Mouse (Mus musculus): ENCODE results near the gene Mybl2. TPM values are rescaled to one million over a fixed set of nuclear protein-coding genes. Genes with fewer than 3 reads are reported as not detected.

Gene Mybl2
- polyA plus RNA-seq, 1 experiment from 2014 or later = 37.8 TPM

- 56% methylated on average over 3 of the region's 3 CpGs for WGBS (ENCODE audit: insufficient replicate concordance)
- no peaks in the 10 kb centered on the region for H3K27me3 ChIP-seq (ENCODE audit: control insufficient read depth, insufficient read depth, low read depth, low read length)
- no peaks in the 10 kb centered on the region for H3K4me1 ChIP-seq (ENCODE audit: control insufficient read depth, low read depth, low read length)
- no peak overlapping the region for H3K4me2 ChIP-seq (ENCODE audit: low read depth, low read length)
- no peak overlapping the region; the same call in 1 of the 2 replicates for H3K27ac ChIP-seq (ENCODE audit: low read length)
- ATAC-seq (ENCODE audit: low read depth) = peak; percentile 74
- H3K9me3 ChIP-seq (replicated peaks; ENCODE audit: control insufficient read depth, low read length) = no peaks in the 10 kb centered on the region
- no peaks in the 10 kb centered on the region for H3K36me3 ChIP-seq (ENCODE audit: control insufficient read depth, insufficient read depth)
- no peak overlapping the region for H3K4me3 ChIP-seq (ENCODE audit: low read depth, low read length)
- H3K9ac ChIP-seq (ENCODE audit: low read depth, low read length) = no peak overlapping the region
Observed at GRCm38 (mm10) chr2:163095784-163096183, 41.3 kb downstream of the Mybl2 start.

- Histone ChIP-seq H3K9me3 (replicated peaks; ENCODE audit: control insufficient read depth, low read length) (no peaks in the 10 kb centered on the region), H3K4me1 (ENCODE audit: control insufficient read depth, low read depth, low read length) (no peaks in the 10 kb centered on the region; the same call in 1 of the 2 replicates), H3K27ac (ENCODE audit: low read length) (no peak overlapping the region), H3K4me3 (ENCODE audit: low read depth, low read length) (no peak overlapping the region), H3K27me3 (ENCODE audit: control insufficient read depth, insufficient read depth, low read depth, low read length) (no peaks in the 10 kb centered on the region), H3K9ac (ENCODE audit: low read depth, low read length) (no peak overlapping the region), H3K36me3 (ENCODE audit: control insufficient read depth, insufficient read depth) (no peaks in the 10 kb centered on the region), H3K4me2 (ENCODE audit: low read depth, low read length) (no peak overlapping the region)
- no peak for ATAC-seq (ENCODE audit: low read depth)
- WGBS (ENCODE audit: insufficient replicate concordance) = 22% methylated on average over 8 of the region's 8 CpGs
Observed at GRCm38 (mm10) chr2:163099919-163100318, 45.4 kb downstream of the Mybl2 start.

GRCm38 (mm10) chr2:163100551-163100950 lies 46.1 kb downstream of the Mybl2 start:
- Histone ChIP-seq H3K9ac (ENCODE audit: low read depth, low read length) (no peak overlapping the region), H3K27ac (ENCODE audit: low read length) (no peak overlapping the region), H3K4me2 (ENCODE audit: low read depth, low read length) (no peak overlapping the region), H3K36me3 (ENCODE audit: control insufficient read depth, insufficient read depth) (no peaks in the 10 kb centered on the region), H3K9me3 (replicated peaks; ENCODE audit: control insufficient read depth, low read length) (no peaks in the 10 kb centered on the region), H3K4me3 (ENCODE audit: low read depth, low read length) (no peak overlapping the region), H3K4me1 (ENCODE audit: control insufficient read depth, low read depth, low read length) (no peaks in the 10 kb centered on the region; the same call in 1 of the 2 replicates), H3K27me3 (ENCODE audit: control insufficient read depth, insufficient read depth, low read depth, low read length) (no peaks in the 10 kb centered on the region)
- 31% methylated on average over 5 of the region's 5 CpGs for WGBS (ENCODE audit: insufficient replicate concordance)
- no peak for ATAC-seq (ENCODE audit: low read depth)

- Histone ChIP-seq H3K4me1 (ENCODE audit: control insufficient read depth, low read depth, low read length) (no peaks in the 10 kb centered on the region; the same call in 1 of the 2 replicates), H3K27me3 (ENCODE audit: control insufficient read depth, insufficient read depth, low read depth, low read length) (no peaks in the 10 kb centered on the region), H3K4me3 (ENCODE audit: low read depth, low read length) (no peak overlapping the region), H3K4me2 (ENCODE audit: low read depth, low read length) (no peak overlapping the region), H3K36me3 (ENCODE audit: control insufficient read depth, insufficient read depth) (no peaks in the 10 kb centered on the region), H3K27ac (ENCODE audit: low read length) (no peak overlapping the region), H3K9ac (ENCODE audit: low read depth, low read length) (no peak overlapping the region), H3K9me3 (replicated peaks; ENCODE audit: control insufficient read depth, low read length) (no peaks in the 10 kb centered on the region)
- 9% methylated on average over 10 of the region's 10 CpGs for whole genome bisulfite sequencing (ENCODE audit: insufficient replicate concordance)
- no peak for ATAC-seq (ENCODE audit: low read depth)
Observed at GRCm38 (mm10) chr2:163101646-163102203, 47.2 kb downstream of the Mybl2 start.

- no peaks in the 10 kb centered on the region; the same call in 1 of the 2 replicates for H3K4me1 ChIP-seq (ENCODE audit: control insufficient read depth, low read depth, low read length)
- no peaks in the 10 kb centered on the region for H3K36me3 ChIP-seq (ENCODE audit: control insufficient read depth, insufficient read depth)
- H3K9me3 ChIP-seq (replicated peaks; ENCODE audit: control insufficient read depth, low read length) = no peaks in the 10 kb centered on the region
- no peak for ATAC-seq (ENCODE audit: low read depth)
- WGBS (ENCODE audit: insufficient replicate concordance) = 58% methylated on average over 7 of the region's 7 CpGs
- no peak overlapping the region for H3K27ac ChIP-seq (ENCODE audit: low read length)
- H3K4me3 ChIP-seq (ENCODE audit: low read depth, low read length) = no peak overlapping the region
- no peak overlapping the region for H3K4me2 ChIP-seq (ENCODE audit: low read depth, low read length)
- H3K9ac ChIP-seq (ENCODE audit: low read depth, low read length) = no peak overlapping the region
- no peaks in the 10 kb centered on the region for H3K27me3 ChIP-seq (ENCODE audit: control insufficient read depth, insufficient read depth, low read depth, low read length)
Observed at GRCm38 (mm10) chr2:163102216-163102615, 47.7 kb downstream of the Mybl2 start.

GRCm38 (mm10) chr2:163102900-163103653 lies 48.6 kb downstream of the Mybl2 start:
- H3K36me3 ChIP-seq (ENCODE audit: control insufficient read depth, insufficient read depth) = no peaks in the 10 kb centered on the region
- no peak overlapping the region for H3K9ac ChIP-seq (ENCODE audit: low read depth, low read length)
- no peaks in the 10 kb centered on the region for H3K9me3 ChIP-seq (replicated peaks; ENCODE audit: control insufficient read depth, low read length)
- H3K4me3 ChIP-seq (ENCODE audit: low read depth, low read length) = no peak overlapping the region
- no peaks in the 10 kb centered on the region; the same call in 1 of the 2 replicates for H3K4me1 ChIP-seq (ENCODE audit: control insufficient read depth, low read depth, low read length)
- H3K4me2 ChIP-seq (ENCODE audit: low read depth, low read length) = no peak overlapping the region
- ATAC-seq (ENCODE audit: low read depth) = no peak
- 59% methylated on average over 18 of the region's 18 CpGs for WGBS (ENCODE audit: insufficient replicate concordance)
- no peaks in the 10 kb centered on the region for H3K27me3 ChIP-seq (ENCODE audit: control insufficient read depth, insufficient read depth, low read depth, low read length)
- H3K27ac ChIP-seq (ENCODE audit: low read length) = no peak overlapping the region

GRCm38 (mm10) chr2:163104086-163104770 lies 49.7 kb downstream of the Mybl2 start:
- Histone ChIP-seq H3K27me3 (ENCODE audit: control insufficient read depth, insufficient read depth, low read depth, low read length) (no peaks in the 10 kb centered on the region), H3K4me2 (ENCODE audit: low read depth, low read length) (no peak overlapping the region)

GRCm38 (mm10) chr2:163108385-163108784 lies 53.9 kb downstream of the Mybl2 start:
- Histone ChIP-seq H3K4me3 (ENCODE audit: low read depth, low read length) (no peak overlapping the region), H3K27me3 (ENCODE audit: control insufficient read depth, insufficient read depth, low read depth, low read length) (no peaks in the 10 kb centered on the region), H3K4me2 (ENCODE audit: low read depth, low read length) (no peak overlapping the region), H3K9ac (ENCODE audit: low read depth, low read length) (no peak overlapping the region), H3K4me1 (ENCODE audit: control insufficient read depth, low read depth, low read length) (no peaks in the 10 kb centered on the region), H3K9me3 (replicated peaks; ENCODE audit: control insufficient read depth, low read length) (no peaks in the 10 kb centered on the region; the same call in 1 of the 2 replicates), H3K36me3 (ENCODE audit: control insufficient read depth, insufficient read depth) (no peaks in the 10 kb centered on the region), H3K27ac (ENCODE audit: low read length) (no peak overlapping the region)
- 73% methylated on average over 9 of the region's 9 CpGs for WGBS (ENCODE audit: insufficient replicate concordance)
- ATAC-seq (ENCODE audit: low read depth) = no peak

More at GRCm38 (mm10) chr2:163104086-163104770, 49.7 kb downstream of the Mybl2 start:
- Histone ChIP-seq H3K4me3 (ENCODE audit: low read depth, low read length) (no peak overlapping the region), H3K9ac (ENCODE audit: low read depth, low read length) (no peak overlapping the region), H3K4me1 (ENCODE audit: control insufficient read depth, low read depth, low read length) (no peaks in the 10 kb centered on the region; the same call in 1 of the 2 replicates), H3K27ac (ENCODE audit: low read length) (no peak overlapping the region), H3K9me3 (replicated peaks; ENCODE audit: control insufficient read depth, low read length) (no peaks in the 10 kb centered on the region), H3K36me3 (ENCODE audit: control insufficient read depth, insufficient read depth) (no peaks in the 10 kb centered on the region)
- ATAC-seq (ENCODE audit: low read depth) = no peak
- 72% methylated on average over 13 of the region's 13 CpGs for WGBS (ENCODE audit: insufficient replicate concordance)

GRCm38 (mm10) chr2:163110706-163111105 lies 56.2 kb downstream of the Mybl2 start:
- ATAC-seq (ENCODE audit: low read depth) = no peak
- no peak overlapping the region for H3K27ac ChIP-seq (ENCODE audit: low read length)
- WGBS (ENCODE audit: insufficient replicate concordance) = 58% methylated on average over 1 of the region's 1 CpGs

More at GRCm38 (mm10) chr2:163110706-163111105, 56.2 kb downstream of the Mybl2 start:
- Histone ChIP-seq H3K36me3 (ENCODE audit: control insufficient read depth, insufficient read depth) (no peaks in the 10 kb centered on the region), H3K4me3 (ENCODE audit: low read depth, low read length) (no peak overlapping the region), H3K4me2 (ENCODE audit: low read depth, low read length) (no peak overlapping the region), H3K4me1 (ENCODE audit: control insufficient read depth, low read depth, low read length) (no peaks in the 10 kb centered on the region), H3K9me3 (replicated peaks; ENCODE audit: control insufficient read depth, low read length) (no peaks in the 10 kb centered on the region; the same call in 1 of the 2 replicates), H3K27me3 (ENCODE audit: control insufficient read depth, insufficient read depth, low read depth, low read length) (no peaks in the 10 kb centered on the region), H3K9ac (ENCODE audit: low read depth, low read length) (no peak overlapping the region)
